Mouse (Mus musculus) cerebellum, adult (tissue): ENCODE results near the gene Tbc1d20.
"Not testable (repeated sequence)": the region's sequence is repeated elsewhere in the genome, so short reads cannot be mapped to it uniquely, and the experiment has no call there.

Experiments used
- ATAC-seq: cut with Nextera tagmentation; 2 replicates; pipeline ENCODE4 v1.9.2; 2017; ENCODE audit warnings: mild to moderate bottlenecking, moderate library complexity, mixed read lengths; ENCODE audit not compliant: insufficient number of reproducible peaks, low FRiP score, low TSS enrichment

The Tbc1d20 gene

GRCm38 (mm10) chr2:152349842-152350540 lies 56.4 kb downstream of the Tbc1d20 start:
- ATAC-seq = no peak

- ATAC-seq = no peak
These were observed 63.6 kb downstream of the Tbc1d20 start for GRCm38 (mm10) chr2:152357254-152357653.

- not testable (repeated sequence) for ATAC-seq
These were observed 65.3 kb downstream of the Tbc1d20 start for GRCm38 (mm10) chr2:152358977-152359376.

GRCm38 (mm10) chr2:152359616-152360015 lies 66.0 kb downstream of the Tbc1d20 start:
- ATAC-seq = no peak

GRCm38 (mm10) chr2:152360271-152360775 lies 66.7 kb downstream of the Tbc1d20 start:
- no peak for ATAC-seq

DNA sequence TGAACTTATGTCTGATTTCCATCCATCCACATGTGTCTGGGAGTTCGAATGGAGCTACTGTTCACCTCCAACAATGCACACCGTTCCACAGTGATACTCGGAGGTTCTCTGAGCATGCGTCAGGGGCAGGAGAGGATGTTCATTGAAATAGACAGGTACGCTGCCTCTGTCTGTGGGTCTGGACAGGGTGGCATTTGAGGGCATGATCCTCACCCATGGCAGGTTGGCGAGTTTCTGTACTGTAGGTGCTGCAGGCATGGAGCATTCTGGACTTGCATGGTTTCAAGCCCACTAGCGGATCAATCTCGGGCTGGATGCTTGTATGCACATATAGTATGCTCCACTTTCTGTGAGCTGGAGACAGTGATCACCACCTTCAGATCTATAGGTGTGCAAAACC lies 67.6 kb downstream of the Tbc1d20 start:
- no peak for ATAC-seq
